Mouse (Mus musculus) liver, embryonic 14.5 days (tissue): ENCODE results near the gene Nfxl1.

Experiments used
- CTCF ChIP-seq: IDR thresholded peaks from 2 replicates; pipeline ENCODE4 v1.5.1; 2016; ENCODE audit warnings: antibody characterized with exemption, low read depth, control low read depth
- EP300 ChIP-seq: IDR thresholded peaks from 2 replicates; pipeline ENCODE4 v1.6.1; 2016; ENCODE audit warnings: antibody characterized with exemption, low read depth

GRCm38 (mm10) chr5:72601006-72601405 is 41.5 kb upstream of the Nfxl1 start:
- TF ChIP-seq EP300 (no peak), CTCF (peak; percentile 64)
